Mouse (Mus musculus) gastrocnemius, adult 18-20 months (tissue): ENCODE data around the gene Wwp2. TPM values are rescaled to one million over a fixed set of nuclear protein-coding genes. Genes with fewer than 3 reads are reported as not detected.

Experiments used
- DNase-seq: peaks from one replicate; pipeline ENCODE4 v3.0.0; 2021; ENCODE audit warnings: low spot score
- total RNA-seq, 2 experiments: library from RNA; stranded (reverse); gene quantifications; 2 replicates each; pipeline ENCODE4 v1.2.3; 2021

Gene Wwp2
- total RNA-seq, 2 experiments from 2014 or later: 13.8 to 14.2 TPM

DNA sequence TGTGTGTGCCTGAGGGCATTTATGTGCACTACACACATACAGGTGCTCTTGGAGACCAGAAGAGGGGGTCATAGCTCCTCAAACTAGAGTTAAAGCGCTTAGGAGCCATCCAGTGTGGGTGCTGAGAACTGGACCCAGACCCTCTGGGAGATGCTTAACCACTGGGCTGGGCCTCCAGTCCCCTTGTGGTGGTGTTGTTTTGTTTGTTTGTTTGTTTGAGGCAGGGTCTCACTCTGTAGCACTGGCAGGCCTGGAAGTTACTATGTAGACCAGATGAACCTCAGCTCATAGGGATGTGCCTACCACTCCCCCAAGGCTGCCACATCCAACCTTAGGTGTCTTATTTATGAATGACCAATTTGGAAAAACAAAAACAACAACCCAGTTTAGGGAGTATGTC, 70.9 kb downstream of the Wwp2 start:
- no peak for DNase-seq

GRCm38 (mm10) chr8:107510204-107510603, 74.0 kb downstream of the Wwp2 start:
- DNase-seq: no peak

DNA sequence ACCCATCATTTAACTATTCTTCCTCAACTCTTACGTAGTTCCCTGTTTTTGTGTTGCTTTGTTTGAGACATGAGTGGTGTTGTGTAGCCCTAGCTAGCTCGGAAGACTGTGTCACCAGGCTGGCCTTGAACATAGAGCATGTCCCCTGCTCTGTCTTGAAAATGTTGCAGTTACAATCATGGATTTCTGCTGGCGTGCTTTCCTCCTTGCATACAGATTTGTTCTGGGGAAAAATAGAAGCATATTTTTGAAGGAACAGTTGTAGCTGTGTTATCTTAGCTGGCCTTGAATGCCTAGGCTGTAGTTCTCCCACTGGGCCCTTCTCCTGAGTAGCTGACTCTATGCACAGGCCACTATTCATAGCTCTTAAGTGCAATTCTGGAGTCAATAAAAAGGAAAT, 74.6 kb downstream of the Wwp2 start:
- DNase-seq: no peak

DNA sequence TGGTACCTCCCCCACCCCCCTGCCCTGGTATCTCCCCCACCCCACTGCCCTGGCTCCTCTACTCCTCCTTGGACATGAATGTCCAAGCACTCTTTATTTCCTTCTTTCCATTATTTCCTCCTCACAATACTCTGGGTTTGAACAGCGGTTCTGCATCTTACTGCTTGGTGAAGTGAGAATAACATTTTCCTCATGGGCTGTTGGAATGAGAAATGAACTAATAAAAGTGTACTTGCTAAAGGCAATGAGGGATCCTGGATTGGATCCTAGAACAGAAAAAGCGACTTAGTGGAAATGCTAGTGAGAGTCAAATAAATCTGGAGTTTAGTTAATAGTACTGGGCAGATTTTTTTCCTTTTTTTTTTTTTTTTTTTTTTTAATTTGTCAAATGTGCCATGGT, 77.1 kb downstream of the Wwp2 start:
- no peak for DNase-seq

GRCm38 (mm10) chr8:107514949-107515721, 79.0 kb downstream of the Wwp2 start:
- no peak for DNase-seq

GRCm38 (mm10) chr8:107518726-107519125, 82.6 kb downstream of the Wwp2 start:
- no peak for DNase-seq

GRCm38 (mm10) chr8:107519860-107520259, 83.7 kb downstream of the Wwp2 start:
- peak; percentile 43 for DNase-seq

- DNase-seq: no peak
Observed at GRCm38 (mm10) chr8:107521788-107522554, 85.8 kb downstream of the Wwp2 start.

- DNase-seq: no peak
Observed at GRCm38 (mm10) chr8:107522555-107522833, 86.3 kb downstream of the Wwp2 start.

GRCm38 (mm10) chr8:107524535-107524934, 88.4 kb downstream of the Wwp2 start:
- DNase-seq: no peak

DNA sequence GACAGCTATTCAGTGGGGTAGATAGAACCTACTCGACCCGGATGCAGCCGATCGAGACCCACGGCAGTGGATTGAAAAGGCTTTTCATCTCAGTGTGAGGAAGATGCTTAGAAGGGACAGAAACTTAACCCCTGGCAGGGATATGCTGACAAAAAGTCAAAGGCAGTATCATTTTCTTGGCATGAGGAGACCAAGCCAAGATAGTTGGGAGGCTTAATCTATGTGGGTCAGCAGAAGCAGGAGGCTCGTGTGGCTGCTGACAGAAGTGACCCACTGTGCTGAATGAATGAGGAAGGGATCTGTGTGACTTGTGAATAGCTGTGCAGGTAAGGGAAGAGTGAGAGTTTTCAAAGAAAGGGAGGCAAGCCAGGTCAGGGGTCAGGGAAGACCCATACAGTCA, 92.6 kb downstream of the Wwp2 start:
- no peak for DNase-seq

DNA sequence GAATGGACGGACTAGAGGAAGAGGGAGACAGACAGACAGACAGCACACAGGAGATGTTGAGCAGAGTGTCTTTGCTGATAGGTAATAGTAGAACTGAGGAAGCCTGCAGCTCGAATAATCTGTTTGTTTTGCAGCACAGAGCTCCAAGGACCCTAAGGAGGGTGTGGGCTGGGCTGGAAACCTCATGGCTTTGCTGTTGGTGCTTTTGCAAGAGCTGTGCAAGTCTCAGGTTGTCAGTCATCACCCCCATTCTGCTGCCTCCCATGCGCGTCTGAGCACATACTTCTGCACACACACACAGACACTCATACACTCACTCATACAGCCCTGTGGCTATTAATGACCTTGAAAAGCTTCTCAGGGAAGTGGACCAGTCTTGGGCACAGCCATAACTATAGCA, 101.3 kb downstream of the Wwp2 start:
- no peak for DNase-seq

DNA sequence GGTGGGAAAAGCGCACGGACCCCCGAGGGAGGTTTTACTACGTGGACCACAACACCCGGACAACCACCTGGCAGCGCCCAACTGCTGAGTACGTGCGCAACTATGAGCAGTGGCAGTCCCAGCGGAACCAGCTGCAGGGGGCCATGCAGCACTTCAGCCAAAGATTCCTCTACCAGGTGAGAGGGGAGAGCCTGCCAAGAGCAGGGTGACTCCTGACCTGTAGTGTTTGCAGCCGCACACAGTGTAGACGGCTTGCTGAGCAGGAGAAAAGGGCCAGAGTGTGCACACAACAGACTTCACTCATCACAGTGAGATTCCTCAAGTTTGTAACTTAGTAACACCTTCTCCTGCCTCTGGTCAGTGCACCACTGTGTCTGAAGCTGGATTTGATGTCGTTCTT, 104.5 kb downstream of the Wwp2 start:
- no peak for DNase-seq

- DNase-seq: no peak
Observed at GRCm38 (mm10) chr8:107541369-107541768, 105.2 kb downstream of the Wwp2 start.

DNA sequence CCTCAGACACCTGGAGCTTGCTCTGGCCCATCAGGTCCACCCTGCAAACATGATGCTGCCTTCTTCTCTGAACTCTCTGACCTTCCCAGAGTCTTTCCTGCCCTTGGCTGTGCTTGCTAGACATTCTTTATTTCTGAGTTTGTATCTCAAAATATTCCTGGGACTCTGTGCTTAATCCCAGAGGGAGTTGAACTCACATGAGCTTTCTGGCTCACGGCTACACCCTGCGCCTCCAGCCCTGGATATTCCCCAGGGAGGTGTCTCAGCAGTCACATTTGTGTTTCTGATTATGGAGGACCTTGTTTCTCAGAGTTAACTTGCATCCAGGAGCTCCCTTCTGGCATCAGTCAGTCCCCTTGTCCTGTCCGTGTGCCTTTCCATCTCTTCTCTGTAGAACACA, 106.0 kb downstream of the Wwp2 start:
- no peak for DNase-seq

- DNase-seq: no peak
Observed at GRCm38 (mm10) chr8:107543714-107544113, 107.5 kb downstream of the Wwp2 start.

DNA sequence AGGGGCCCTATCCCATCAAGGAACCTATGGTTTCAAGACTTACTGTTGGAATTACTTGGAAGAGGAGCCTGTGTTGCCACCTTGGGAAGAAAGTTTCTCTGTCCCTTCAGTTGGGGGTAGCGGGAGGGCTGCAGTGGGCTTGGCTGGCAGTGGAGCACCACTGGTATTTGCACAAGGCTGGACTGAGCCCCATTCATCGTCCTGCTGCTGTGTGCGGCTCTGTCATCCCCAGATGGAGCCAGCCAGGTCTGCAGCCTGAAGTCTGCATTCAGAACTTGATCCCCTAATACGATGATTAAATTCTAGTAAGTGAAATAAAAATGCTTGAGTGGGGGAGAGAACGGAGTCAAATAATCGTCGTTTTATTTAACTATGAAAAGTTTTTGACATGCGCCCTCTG, 108.0 kb downstream of the Wwp2 start:
- no peak for DNase-seq

DNA sequence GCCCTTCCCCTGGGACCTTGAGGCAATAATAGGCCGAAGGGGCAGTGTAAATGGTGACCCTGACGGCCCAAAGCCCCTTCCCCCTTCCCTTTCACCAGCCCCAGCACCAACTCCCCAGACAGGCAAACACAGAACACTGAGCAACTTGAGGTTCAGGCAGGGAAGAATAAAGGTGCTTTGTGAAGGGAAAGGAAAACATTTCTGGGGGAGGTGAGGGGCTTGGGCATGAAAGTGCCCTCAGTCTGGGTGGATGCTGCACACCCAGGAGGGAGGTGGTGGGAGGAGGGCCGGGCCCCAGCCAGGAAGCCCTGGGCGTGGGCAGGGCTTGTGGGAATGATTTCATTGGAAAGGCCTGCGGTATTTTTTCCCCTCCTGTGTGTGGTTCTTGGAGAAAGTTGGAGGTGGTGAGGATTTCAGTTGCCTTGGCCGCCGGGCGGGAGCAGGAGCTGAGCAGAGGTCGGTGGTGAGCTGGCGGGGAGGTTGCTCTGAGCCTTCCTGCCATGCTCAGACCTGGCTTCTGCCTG, 108.5 kb downstream of the Wwp2 start:
- DNase-seq: no peak

DNA sequence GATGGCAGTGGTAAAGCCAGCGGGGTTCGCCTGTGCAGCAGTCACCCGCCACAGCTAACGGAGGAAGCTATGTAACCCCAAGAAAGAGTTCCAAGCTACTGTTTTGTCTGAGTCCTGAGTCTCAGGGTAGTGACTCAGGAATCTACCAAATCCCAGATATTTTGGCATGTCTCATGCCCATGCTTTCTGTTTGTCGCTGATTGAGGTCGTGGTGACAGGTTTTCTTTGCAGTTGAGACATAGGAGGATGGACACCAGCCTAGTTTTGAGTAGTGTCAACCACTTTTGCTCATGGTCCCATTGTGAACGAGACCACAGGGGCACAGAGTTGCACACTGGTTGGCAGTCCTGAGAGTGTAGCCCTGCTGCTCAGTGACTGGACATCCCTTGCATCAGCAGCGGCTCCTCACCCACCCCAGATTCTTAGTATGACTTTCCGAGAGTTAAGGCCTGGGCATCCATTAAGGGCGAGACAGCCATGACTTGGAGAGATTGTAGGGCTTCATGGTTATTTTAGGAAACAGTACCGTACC, 109.5 kb downstream of the Wwp2 start:
- DNase-seq: no peak

GRCm38 (mm10) chr8:107546154-107546553, 110.0 kb downstream of the Wwp2 start:
- peak; percentile 30 for DNase-seq

DNA sequence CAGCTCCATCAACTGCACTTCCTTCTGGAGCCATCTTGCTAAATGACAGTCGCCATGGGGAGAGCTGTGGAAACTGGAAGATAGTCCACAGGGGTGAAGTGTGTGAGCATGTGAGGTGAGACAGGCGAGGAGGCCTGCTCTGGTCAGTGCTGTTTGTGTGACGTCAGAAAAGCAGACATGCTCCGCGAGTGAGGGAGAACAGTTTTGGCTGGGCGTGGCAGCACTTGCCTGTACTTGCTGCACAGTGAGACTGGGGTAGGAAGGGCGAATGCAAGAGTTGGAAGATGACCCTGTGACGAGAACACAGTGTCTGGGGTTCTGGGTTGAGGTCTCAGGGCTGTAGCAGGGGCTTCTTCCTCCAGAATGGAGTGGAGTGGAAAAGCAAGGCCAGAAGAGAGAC, 110.7 kb downstream of the Wwp2 start:
- no peak for DNase-seq

- no peak for DNase-seq
Observed at GRCm38 (mm10) chr8:107552234-107552633, 116.1 kb downstream of the Wwp2 start.

- no peak for DNase-seq
Observed at GRCm38 (mm10) chr8:107555231-107555630, 119.1 kb downstream of the Wwp2 start.
